In genomic region chr7:79536157-79536641, GRCm38 (mm10) we compare ENCODE assay signal across 8 mouse cellular contexts.
DNase-seq lines count a peak whose midpoint lies in the region; ATAC-seq and TF ChIP-seq lines count a peak whose summit lies in the region.

No protein-coding gene starts in this region.

- no peaks in the 10 kb centered on the region for H3K9me3 ChIP-seq in limb, embryonic 15.5 days

- TF ChIP-seq POLR2A in cerebellum, adult 2 months (IDR thresholded peaks at IDR 0.05; ENCODE audit: borderline replicate concordance, insufficient read depth, low read length) = no peak

- H3K27me3 ChIP-seq in cerebellum, adult 2 months (ENCODE audit: control insufficient read depth, insufficient read depth, low read length) = no peaks in the 10 kb centered on the region; the same call in 1 of the 2 replicates
- H3K27me3 ChIP-seq in limb, embryonic 15.5 days = peaks cover 96% of the 10 kb centered on the region

- peak in 1 of 2 experiments; percentile 71 for DNase-seq in layer of hippocampus, adult 2 months (ENCODE audit: low spot score in 2 of 2)
- no peak for DNase-seq in layer of hippocampus, adult 9-10 months (ENCODE audit: low spot score)
- DNase-seq in cerebellum, adult 2 months = peak; percentile 65 to 68
- DNase-seq in right cerebral cortex, postnatal 14 days = peak; percentile 74
- DNase-seq in urinary bladder, adult 2 months (ENCODE audit: low spot score) = no peak
- no peak for DNase-seq in kidney, postnatal 14 days

- H3K27ac ChIP-seq in layer of hippocampus, adult 2 months = peak overlapping the region; percentile 92
- no peak overlapping the region for H3K27ac ChIP-seq in cerebellum, adult 2 months (ENCODE audit: insufficient read depth, low read length)
- no peak overlapping the region for H3K27ac ChIP-seq in limb, embryonic 15.5 days

- H3K9ac ChIP-seq in limb, embryonic 15.5 days = no peak overlapping the region

- peak; percentile 64 for ATAC-seq in frontal cortex, adult (ENCODE audit: low TSS enrichment)
- ATAC-seq in limb, embryonic 15.5 days (ENCODE audit: insufficient number of reproducible peaks, low FRiP score, low TSS enrichment, low read depth) = no peak

- H3K36me3 ChIP-seq in limb, embryonic 15.5 days = no peaks in the 10 kb centered on the region

- H3K4me3 ChIP-seq in layer of hippocampus, adult 2 months = peak overlapping the region; percentile 76
- peak overlapping the region; percentile 63 for H3K4me3 ChIP-seq in cerebellum, adult 2 months (replicated peaks; ENCODE audit: insufficient read depth, low read depth, low read length)
- H3K4me3 ChIP-seq in limb, embryonic 15.5 days = peak overlapping the region; percentile 41

- peaks cover 20% of the 10 kb centered on the region for H3K4me1 ChIP-seq in cerebellum, adult 2 months (ENCODE audit: control insufficient read depth, insufficient read depth, low read length)
- H3K4me1 ChIP-seq in limb, embryonic 15.5 days = peaks cover 17% of the 10 kb centered on the region

- peak; percentile 76 for TF ChIP-seq CTCF in layer of hippocampus, adult 2 months (conservative IDR thresholded peaks at IDR 0.05)
- peak; percentile 27; the same call in 1 of the 2 replicates for TF ChIP-seq CTCF in cerebellum, adult 2 months (IDR thresholded peaks at IDR 0.05; ENCODE audit: borderline replicate concordance, insufficient read depth, low read depth, low read length)

- WGBS in cerebellum, adult 2 months = 2% methylated on average over 27 of the region's 27 CpGs
- under 1% methylated on average over 27 of the region's 27 CpGs for WGBS in limb, embryonic 15.5 days

- H3K4me2 ChIP-seq in limb, embryonic 15.5 days = peak overlapping the region; percentile 76

Comparison
In these comparisons a context has a peak if more than half of its experiments do, and no peak if none do; other contexts are left out.
1. DNase-seq: peak in cerebellum, adult 2 months (2 of 2) and right cerebral cortex, postnatal 14 days (single experiment); none in layer of hippocampus, adult 9-10 months (single experiment), urinary bladder, adult 2 months (single experiment) and kidney, postnatal 14 days (single experiment).
2. Peak in every context shown above with its lines, with median percentiles within 50 percentile points of each other: H3K4me3 ChIP-seq.